Mouse (Mus musculus): ENCODE measurements at regions not wholly inside any gene's neighbourhood (a gene's known extent, or its start where the extent isn't known, plus 50 kb on each side); places are given as distances from the start of the nearest gene placed in this dataset.

DNA sequence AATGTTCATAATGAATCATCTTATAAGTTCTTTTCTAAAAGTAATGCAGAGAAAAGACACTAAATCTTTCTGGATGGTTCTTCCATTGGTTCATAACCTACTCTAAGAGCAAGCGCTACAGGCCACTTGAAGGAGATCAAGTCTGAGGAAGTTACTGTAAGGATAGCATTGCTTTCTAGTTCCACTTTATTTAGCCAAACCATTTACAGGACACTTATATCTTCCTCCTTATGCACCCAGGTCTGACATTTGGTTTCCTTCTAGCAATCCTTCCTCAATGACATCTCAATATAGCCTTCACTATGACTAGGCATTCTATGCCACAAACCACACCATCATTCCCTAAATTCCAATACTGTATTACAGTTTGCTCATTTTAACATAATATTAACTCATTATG lies 316.0 kb downstream of the Gm11361 start:
- Histone ChIP-seq H3K4me2 (replicated peaks; ENCODE audit: low read depth) (no peak overlapping the region), H3K9me3 (ENCODE audit: control insufficient read depth, low read length) (no peaks in the 10 kb centered on the region), H3K36me3 (ENCODE audit: control insufficient read depth, insufficient read depth, low read length) (no peaks in the 10 kb centered on the region), H3K9ac (ENCODE audit: low read length) (no peak overlapping the region), H3K27me3 (ENCODE audit: control insufficient read depth, insufficient read depth, low read length) (no peaks in the 10 kb centered on the region), H3K4me3 (ENCODE audit: low read depth, low read length) (no peak overlapping the region), H3K4me1 (replicated peaks; ENCODE audit: control insufficient read depth, insufficient read depth) (no peaks in the 10 kb centered on the region), H3K27ac (replicated peaks) (no peak overlapping the region)
- no peak for TF ChIP-seq EP300 (optimal IDR thresholded peaks at IDR 0.05)
- TF ChIP-seq CTCF (IDR thresholded peaks at IDR 0.05; ENCODE audit: low read depth), result no peak
- no peak for ATAC-seq (ENCODE audit: low FRiP score, low TSS enrichment)
- whole genome bisulfite sequencing, result 100% methylated on average over 1 of the region's 1 CpGs
- DNase-seq (ENCODE audit: low spot score), result no peak

DNA sequence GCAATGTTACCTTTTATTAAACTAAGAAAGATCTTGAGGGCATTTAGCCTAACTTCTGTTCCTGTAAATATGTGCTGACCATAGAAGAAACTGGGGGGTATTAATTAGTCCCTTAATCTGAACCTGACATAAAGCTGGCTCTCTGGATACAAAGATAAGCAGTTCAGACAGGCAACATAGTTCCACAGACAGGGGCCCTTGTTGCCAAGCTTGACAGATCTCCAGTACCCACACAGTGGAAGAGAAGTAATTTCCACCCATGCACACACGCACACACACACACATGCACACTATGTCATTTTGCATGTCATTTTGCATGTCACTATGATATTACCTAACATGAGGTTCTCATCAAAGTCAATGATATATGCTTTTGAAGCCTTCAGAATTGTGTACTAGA lies 315.1 kb downstream of the Gm11361 start:
- TF ChIP-seq CTCF (IDR thresholded peaks at IDR 0.05; ENCODE audit: low read depth) (no peak), EP300 (optimal IDR thresholded peaks at IDR 0.05) (no peak)
- Histone ChIP-seq H3K27ac (replicated peaks) (no peak overlapping the region), H3K9me3 (ENCODE audit: control insufficient read depth, low read length) (no peaks in the 10 kb centered on the region), H3K4me2 (replicated peaks; ENCODE audit: low read depth) (no peak overlapping the region), H3K27me3 (ENCODE audit: control insufficient read depth, insufficient read depth, low read length) (no peaks in the 10 kb centered on the region), H3K4me1 (replicated peaks; ENCODE audit: control insufficient read depth, insufficient read depth) (no peaks in the 10 kb centered on the region), H3K9ac (ENCODE audit: low read length) (no peak overlapping the region), H3K4me3 (ENCODE audit: low read depth, low read length) (no peak overlapping the region), H3K36me3 (ENCODE audit: control insufficient read depth, insufficient read depth, low read length) (no peaks in the 10 kb centered on the region)
- ATAC-seq (ENCODE audit: low FRiP score, low TSS enrichment), result no peak
- no peak for DNase-seq (ENCODE audit: low spot score)
- 89% methylated on average over 1 of the region's 1 CpGs for WGBS

- H3K9me3 ChIP-seq (ENCODE audit: control insufficient read depth, low read length), result no peaks in the 10 kb centered on the region
- H3K9ac ChIP-seq (ENCODE audit: low read length), result no peak overlapping the region
- H3K27ac ChIP-seq (replicated peaks), result no peak overlapping the region
- TF ChIP-seq CTCF (IDR thresholded peaks at IDR 0.05; ENCODE audit: low read depth), result no peak
- TF ChIP-seq EP300 (optimal IDR thresholded peaks at IDR 0.05), result no peak
- no peak overlapping the region for H3K4me3 ChIP-seq (ENCODE audit: low read depth, low read length)
- no peaks in the 10 kb centered on the region for H3K36me3 ChIP-seq (ENCODE audit: control insufficient read depth, insufficient read depth, low read length)
- WGBS, result 81% methylated on average over 5 of the region's 5 CpGs
- no peaks in the 10 kb centered on the region for H3K4me1 ChIP-seq (replicated peaks; ENCODE audit: control insufficient read depth, insufficient read depth)
- DNase-seq (ENCODE audit: low spot score), result no peak
- no peak for ATAC-seq (ENCODE audit: low FRiP score, low TSS enrichment)
- no peaks in the 10 kb centered on the region for H3K27me3 ChIP-seq (ENCODE audit: control insufficient read depth, insufficient read depth, low read length)
- no peak overlapping the region for H3K4me2 ChIP-seq (replicated peaks; ENCODE audit: low read depth)
These were observed 314.4 kb downstream of the Gm11361 start for GRCm38 (mm10) chr13:28571716-28572115.

DNA sequence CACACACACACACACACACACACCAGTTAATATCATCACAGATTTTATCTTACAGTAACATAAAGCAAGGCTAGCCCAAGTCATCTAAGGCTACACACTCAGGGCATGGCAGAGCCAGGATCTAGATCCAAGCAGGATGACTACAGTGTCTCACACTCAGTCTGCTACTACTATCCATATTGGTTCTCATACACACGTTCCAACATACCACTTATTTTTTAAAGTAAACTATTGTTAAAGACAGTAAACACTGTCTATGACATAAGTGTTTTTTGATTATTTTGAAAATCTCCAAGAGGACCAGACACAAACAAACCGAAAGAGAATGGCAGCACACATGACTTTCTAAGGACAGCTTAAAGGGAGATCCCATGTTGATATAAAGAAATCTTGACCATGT lies 306.3 kb downstream of the Gm11361 start:
- H3K4me3 ChIP-seq (ENCODE audit: low read depth, low read length), result no peak overlapping the region
- no peak for DNase-seq (ENCODE audit: low spot score)
- TF ChIP-seq EP300 (optimal IDR thresholded peaks at IDR 0.05) (no peak), CTCF (IDR thresholded peaks at IDR 0.05; ENCODE audit: low read depth) (no peak)
- H3K9ac ChIP-seq (ENCODE audit: low read length), result no peak overlapping the region
- H3K36me3 ChIP-seq (ENCODE audit: control insufficient read depth, insufficient read depth, low read length), result no peaks in the 10 kb centered on the region
- H3K27me3 ChIP-seq (ENCODE audit: control insufficient read depth, insufficient read depth, low read length), result no peaks in the 10 kb centered on the region
- H3K9me3 ChIP-seq (ENCODE audit: control insufficient read depth, low read length), result no peaks in the 10 kb centered on the region
- H3K4me2 ChIP-seq (replicated peaks; ENCODE audit: low read depth), result no peak overlapping the region
- ATAC-seq (ENCODE audit: low FRiP score, low TSS enrichment), result no peak
- 64% methylated on average over 2 of the region's 2 CpGs for WGBS
- H3K27ac ChIP-seq (replicated peaks), result no peak overlapping the region
- H3K4me1 ChIP-seq (replicated peaks; ENCODE audit: control insufficient read depth, insufficient read depth), result no peaks in the 10 kb centered on the region

DNA sequence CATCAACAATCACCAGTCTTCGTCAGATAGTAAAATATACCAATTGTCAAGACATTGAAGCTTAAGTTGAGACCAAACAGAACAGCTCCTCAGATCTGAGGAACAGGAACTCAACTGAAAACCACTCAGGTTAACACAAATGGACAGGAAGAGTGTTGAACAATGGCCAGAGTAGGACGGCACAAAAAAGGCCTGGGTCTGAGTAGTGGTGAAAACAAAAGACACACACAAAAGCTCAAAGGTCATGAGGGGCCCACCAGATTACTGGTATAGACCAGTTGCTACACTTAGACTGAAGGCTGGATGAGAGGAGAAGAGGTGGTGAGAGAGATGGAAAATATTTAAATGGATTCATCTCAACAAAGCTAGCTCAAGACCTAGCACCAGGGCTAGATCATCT lies 302.8 kb downstream of the Gm11361 start:
- Histone ChIP-seq H3K4me1 (replicated peaks; ENCODE audit: control insufficient read depth, insufficient read depth) (no peaks in the 10 kb centered on the region), H3K36me3 (ENCODE audit: control insufficient read depth, insufficient read depth, low read length) (no peaks in the 10 kb centered on the region), H3K27me3 (ENCODE audit: control insufficient read depth, insufficient read depth, low read length) (no peaks in the 10 kb centered on the region), H3K4me3 (ENCODE audit: low read depth, low read length) (no peak overlapping the region), H3K9ac (ENCODE audit: low read length) (no peak overlapping the region), H3K27ac (replicated peaks) (no peak overlapping the region), H3K9me3 (ENCODE audit: control insufficient read depth, low read length) (no peaks in the 10 kb centered on the region), H3K4me2 (replicated peaks; ENCODE audit: low read depth) (no peak overlapping the region)
- DNase-seq (ENCODE audit: low spot score) (no peak), ATAC-seq (ENCODE audit: low FRiP score, low TSS enrichment) (no peak)
- WGBS, result 70% methylated on average over 2 of the region's 2 CpGs
- TF ChIP-seq EP300 (optimal IDR thresholded peaks at IDR 0.05) (no peak), CTCF (IDR thresholded peaks at IDR 0.05; ENCODE audit: low read depth) (no peak)

DNA sequence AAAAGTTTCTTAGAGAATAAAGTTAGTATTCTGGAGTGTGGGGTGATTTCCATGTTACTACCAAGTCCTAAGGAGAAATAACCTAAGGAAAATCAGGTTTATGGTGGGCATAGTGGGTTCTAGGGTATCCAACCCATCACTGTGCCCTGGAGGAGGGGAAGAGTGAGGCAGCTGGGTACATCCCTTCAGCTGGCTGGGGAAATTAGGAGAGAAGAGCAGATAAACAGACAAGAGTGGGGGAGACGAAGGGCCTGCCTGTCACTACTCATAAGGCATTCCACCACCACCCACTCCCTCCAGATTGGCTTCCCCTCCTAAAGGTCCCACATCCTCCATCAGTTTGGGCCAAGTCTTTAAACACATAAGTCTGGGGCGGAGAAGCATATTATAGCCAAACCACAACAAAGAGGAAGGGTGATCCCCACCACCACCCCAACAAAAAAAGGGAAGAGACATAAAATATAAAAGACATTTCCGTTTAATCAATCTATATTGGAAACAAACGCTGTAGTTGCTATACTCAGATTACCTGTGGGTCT lies 299.8 kb downstream of the Gm11361 start:
- Histone ChIP-seq H3K4me1 (replicated peaks; ENCODE audit: control insufficient read depth, insufficient read depth) (no peaks in the 10 kb centered on the region), H3K9me3 (ENCODE audit: control insufficient read depth, low read length) (no peaks in the 10 kb centered on the region), H3K4me2 (replicated peaks; ENCODE audit: low read depth) (no peak overlapping the region), H3K9ac (ENCODE audit: low read length) (no peak overlapping the region), H3K27ac (replicated peaks) (no peak overlapping the region), H3K4me3 (ENCODE audit: low read depth, low read length) (no peak overlapping the region), H3K36me3 (ENCODE audit: control insufficient read depth, insufficient read depth, low read length) (no peaks in the 10 kb centered on the region), H3K27me3 (ENCODE audit: control insufficient read depth, insufficient read depth, low read length) (no peaks in the 10 kb centered on the region)
- ATAC-seq (ENCODE audit: low FRiP score, low TSS enrichment) (no peak), DNase-seq (ENCODE audit: low spot score) (no peak)
- no peak for TF ChIP-seq EP300 (optimal IDR thresholded peaks at IDR 0.05)
- no peak for TF ChIP-seq CTCF (IDR thresholded peaks at IDR 0.05; ENCODE audit: low read depth)
- WGBS, result 82% methylated on average over 4 of the region's 4 CpGs
